Comparison of ENCODE assay signal across 10 mouse cellular contexts in genomic region chr10:112803557-112803956, GRCm38 (mm10).
DNase-seq lines count a peak whose midpoint lies in the region; ATAC-seq and TF ChIP-seq lines count a peak whose summit lies in the region.
"Had no signal": no experiment of that assay in that cellular context is flagged by ENCODE, and none has a peak within 500 bp of the region (broad histone marks: within the 10 kb centered on the region; RNA-seq: fewer than 3 reads in every experiment).

No protein-coding gene starts in this region.

- no peaks in the 10 kb centered on the region for H3K36me3 ChIP-seq in kidney, adult 2 months (ENCODE audit: control insufficient read depth, insufficient read depth, low read length)
- no peaks in the 10 kb centered on the region for H3K36me3 ChIP-seq in kidney, embryonic 14.5 days (ENCODE audit: control insufficient read depth, insufficient read depth, low read length)
- H3K36me3 ChIP-seq: heart, embryonic 15.5 days; limb, embryonic 12.5 days; midbrain, embryonic 13.5 days had no signal

- TF ChIP-seq CTCF in kidney, adult 2 months (conservative IDR thresholded peaks at IDR 0.05; ENCODE audit: insufficient read depth, insufficient read length, low read depth, low read length), result 0 out of 2 replicates have a peak, but pooled peaks have one; percentile 20

- no peak for TF ChIP-seq POLR2A in kidney, adult 2 months (IDR thresholded peaks at IDR 0.05; ENCODE audit: low read depth, low read length)

- no peak overlapping the region for H3K4me3 ChIP-seq in kidney, adult 2 months (ENCODE audit: insufficient read depth, low read depth, low read length)
- no peak overlapping the region for H3K4me3 ChIP-seq in kidney, embryonic 14.5 days (ENCODE audit: low read length)
- H3K4me3 ChIP-seq: heart, embryonic 15.5 days; limb, embryonic 12.5 days; midbrain, embryonic 13.5 days had no signal

- WGBS in kidney, adult 2 months, result 41% methylated on average over 6 of the region's 6 CpGs
- WGBS in kidney, embryonic 14.5 days, result 52% methylated on average over 6 of the region's 6 CpGs

- H3K4me2 ChIP-seq in kidney, embryonic 14.5 days (replicated peaks; ENCODE audit: low read depth, low read length), result no peak overlapping the region
- H3K4me2 ChIP-seq: heart, embryonic 15.5 days; limb, embryonic 12.5 days; midbrain, embryonic 13.5 days had no signal

- no peaks in the 10 kb centered on the region for H3K9me3 ChIP-seq in kidney, embryonic 14.5 days (ENCODE audit: control insufficient read depth, low read length)
- H3K9me3 ChIP-seq: heart, embryonic 15.5 days; limb, embryonic 12.5 days; midbrain, embryonic 13.5 days had no signal

- no peak for ATAC-seq in kidney, embryonic 14.5 days (ENCODE audit: low FRiP score, low TSS enrichment)
- ATAC-seq: midbrain, embryonic 13.5 days had no signal

- H3K9ac ChIP-seq in kidney, embryonic 14.5 days (ENCODE audit: low read depth, low read length), result no peak overlapping the region
- H3K9ac ChIP-seq: heart, embryonic 15.5 days; limb, embryonic 12.5 days; midbrain, embryonic 13.5 days had no signal

- H3K4me1 ChIP-seq in kidney, adult 2 months (ENCODE audit: control insufficient read depth, insufficient read depth, low read length), result no peaks in the 10 kb centered on the region
- H3K4me1 ChIP-seq in kidney, embryonic 14.5 days (ENCODE audit: control insufficient read depth, insufficient read depth, low read length), result no peaks in the 10 kb centered on the region
- H3K4me1 ChIP-seq: heart, embryonic 15.5 days; limb, embryonic 12.5 days had no signal

- no peak overlapping the region for H3K27ac ChIP-seq in kidney, adult 2 months (ENCODE audit: insufficient read depth, low read depth, low read length)
- no peak overlapping the region for H3K27ac ChIP-seq in kidney, embryonic 14.5 days (ENCODE audit: low read depth, low read length)
- H3K27ac ChIP-seq: heart, embryonic 15.5 days; limb, embryonic 12.5 days; midbrain, embryonic 13.5 days had no signal

- H3K27me3 ChIP-seq in kidney, adult 2 months (replicated peaks; ENCODE audit: control insufficient read depth, insufficient read depth, low read length), result no peaks in the 10 kb centered on the region
- H3K27me3 ChIP-seq in kidney, embryonic 14.5 days (ENCODE audit: control insufficient read depth, insufficient read depth, low read length), result 0 out of 2 replicates have a peak, but pooled peaks cover 4% of the 10 kb centered on the region
- H3K27me3 ChIP-seq: heart, embryonic 15.5 days; limb, embryonic 12.5 days had no signal

- DNase-seq in kidney, adult 2 months, result peak; percentile 11
- DNase-seq in right cerebral cortex, postnatal 14 days, result peak; percentile 18
- no peak for DNase-seq in right cerebral cortex, postnatal 36 days (ENCODE audit: low spot score in 2 of 2)
- peak; percentile 5 for DNase-seq in c-Kit-positive CD71-negative TER-119-negative erythroid progenitor cells, embryonic 14.5 days (ENCODE audit: low read depth)
- no peak for DNase-seq in ovary, postnatal 14 days (ENCODE audit: low spot score)
- DNase-seq in cerebellum, adult 8-10 months, result no peak

Comparison
In these comparisons a context has a peak if more than half of its experiments do, and no peak if none do; other contexts are left out.
1. DNase-seq: peak in kidney, adult 2 months (single experiment), right cerebral cortex, postnatal 14 days (single experiment) and c-Kit-positive CD71-negative TER-119-negative erythroid progenitor cells, embryonic 14.5 days (single experiment); none in right cerebral cortex, postnatal 36 days (0 of 2), ovary, postnatal 14 days (single experiment) and cerebellum, adult 8-10 months (single experiment).